Mouse (Mus musculus) cerebellum, adult 2 months (tissue): ENCODE measurements around the gene Ccnd3.

Experiments
- CTCF ChIP-seq: fragments of 200-500 bp; IDR thresholded peaks from 2 replicates; pipeline ENCODE4 v1.5.1; 2011; ENCODE audit warnings: low read depth, mild to moderate bottlenecking, control low read depth, low read length, moderate library complexity, borderline replicate concordance; ENCODE audit not compliant: insufficient read depth
- POLR2A ChIP-seq: fragments of 200-500 bp; IDR thresholded peaks from 2 replicates; pipeline ENCODE4 v1.6.1; 2011; ENCODE audit warnings: low read length, control low read depth, borderline replicate concordance; ENCODE audit not compliant: insufficient read depth

GRCm38 (mm10) chr17:47490791-47491190, 14.1 kb upstream of the Ccnd3 start:
- TF ChIP-seq CTCF (peak; percentile 43; the same call in 1 of the 2 replicates), POLR2A (no peak)
